Mouse (Mus musculus) frontal cortex, postnatal 14 days (tissue): ENCODE measurements around the gene Rdx.

Source experiments
- DNase-seq, 2 experiments: peaks; one replicate each; pipeline ENCODE4 v3.0.0; 2022; ENCODE audit warnings: low spot score in 2 of 2

Gene Rdx

GRCm38 (mm10) chr9:52107161-52107560 is 60.2 kb downstream of the Rdx start:
- no peak for DNase-seq

- no peak for DNase-seq
These were observed 63.8 kb downstream of the Rdx start for GRCm38 (mm10) chr9:52110738-52111137.

DNA sequence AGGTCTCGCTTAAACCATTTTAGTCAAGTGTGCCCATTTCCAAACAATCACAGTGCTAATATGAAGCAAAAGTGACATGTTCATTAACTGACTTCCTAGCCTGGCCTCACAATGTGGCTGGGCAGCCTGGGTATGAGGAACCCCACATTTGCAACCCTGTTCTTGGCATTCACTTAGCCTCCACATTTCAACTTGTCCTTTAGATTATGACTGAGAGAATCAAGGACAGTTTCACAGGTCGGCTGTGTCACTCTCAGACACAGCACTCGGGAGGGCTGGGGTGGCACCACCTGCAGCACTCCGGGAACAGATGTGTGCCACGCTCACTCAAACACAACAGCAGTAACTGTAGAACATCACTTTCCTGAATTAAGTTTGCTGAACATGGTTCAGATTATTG is 66.1 kb downstream of the Rdx start:
- DNase-seq: no peak

DNA sequence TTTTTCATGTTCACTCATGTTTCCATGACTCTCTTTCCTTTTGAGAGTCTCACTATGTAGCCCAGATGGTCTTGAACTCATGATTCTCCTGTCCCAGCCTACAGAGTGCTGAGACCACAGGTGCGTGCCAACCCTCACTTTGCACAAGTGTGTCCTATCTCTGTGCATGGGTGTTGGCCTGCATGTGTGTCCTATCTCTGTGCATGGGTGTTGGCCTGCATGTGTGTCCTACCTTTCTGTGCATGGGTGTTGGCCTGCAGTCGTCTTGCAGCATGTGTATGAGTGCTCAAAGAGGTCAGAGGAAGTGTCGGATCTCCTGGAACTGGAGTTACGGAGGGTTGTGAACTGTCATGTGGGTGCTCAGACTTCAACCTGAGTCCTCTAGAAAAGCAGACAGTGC is 72.2 kb downstream of the Rdx start:
- no peak for DNase-seq

- DNase-seq: no peak
These were observed 78.3 kb downstream of the Rdx start for GRCm38 (mm10) chr9:52125225-52125624.

- no peak for DNase-seq
These were observed 83.4 kb downstream of the Rdx start for GRCm38 (mm10) chr9:52130348-52130747.

GRCm38 (mm10) chr9:52132771-52133170 is 85.8 kb downstream of the Rdx start:
- no peak for DNase-seq
